Mouse (Mus musculus): Measurements from ENCODE around the gene Isg20. TPM values are rescaled to one million over a fixed set of nuclear protein-coding genes. Genes with fewer than 3 reads are reported as not detected.

Gene Isg20
- polyA plus RNA-seq (2012): 26.9 and 29.5 TPM in 2 replicates

DNA sequence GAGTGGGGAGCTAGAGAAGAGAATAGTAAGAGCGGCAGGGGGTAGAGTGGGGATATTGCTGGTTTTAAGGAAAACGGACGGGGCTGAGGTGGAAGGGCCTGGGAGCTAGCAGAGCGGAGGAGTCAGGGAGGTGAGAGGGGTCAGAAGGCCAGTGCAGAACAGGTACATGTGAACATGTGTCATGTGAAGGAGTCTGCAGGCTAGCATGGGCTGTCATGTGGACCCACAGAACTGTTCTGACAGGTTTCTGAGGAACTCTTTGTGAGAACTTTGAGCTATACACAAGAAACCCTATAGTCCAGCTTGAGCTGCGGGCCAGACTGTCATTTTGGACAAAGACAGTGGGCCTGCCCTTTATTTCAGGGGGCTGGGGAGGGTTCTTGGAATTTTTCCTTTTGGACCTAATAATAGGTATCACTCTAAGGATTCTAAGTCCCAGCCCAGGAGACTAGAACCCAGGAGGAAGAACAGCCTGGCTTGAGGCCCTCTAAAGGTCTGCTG lies at the start of gene Isg20:
Gene Isg20, plus strand, starts transcription at position 451 of the 501 bp plus-strand sequence.
- H3K36me3 ChIP-seq (ENCODE audit: control insufficient read depth): peaks cover 59% of the 10 kb centered on the region
- TF ChIP-seq TAL1 (IDR thresholded peaks at IDR 0.05; ENCODE audit: low read length) (no peak), GATA1 (IDR thresholded peaks at IDR 0.05; ENCODE audit: low read length) (no peak)
- H3K27me3 ChIP-seq (ENCODE audit: control insufficient read depth): no peaks in the 10 kb centered on the region
- H3K9me3 ChIP-seq (ENCODE audit: control insufficient read depth, low read length): no peaks in the 10 kb centered on the region
- H3K4me1 ChIP-seq (ENCODE audit: control insufficient read depth): peaks cover 68% of the 10 kb centered on the region
- H3K4me3 ChIP-seq (replicated peaks): peak within 1 kb of the TSS; percentile 64

DNA sequence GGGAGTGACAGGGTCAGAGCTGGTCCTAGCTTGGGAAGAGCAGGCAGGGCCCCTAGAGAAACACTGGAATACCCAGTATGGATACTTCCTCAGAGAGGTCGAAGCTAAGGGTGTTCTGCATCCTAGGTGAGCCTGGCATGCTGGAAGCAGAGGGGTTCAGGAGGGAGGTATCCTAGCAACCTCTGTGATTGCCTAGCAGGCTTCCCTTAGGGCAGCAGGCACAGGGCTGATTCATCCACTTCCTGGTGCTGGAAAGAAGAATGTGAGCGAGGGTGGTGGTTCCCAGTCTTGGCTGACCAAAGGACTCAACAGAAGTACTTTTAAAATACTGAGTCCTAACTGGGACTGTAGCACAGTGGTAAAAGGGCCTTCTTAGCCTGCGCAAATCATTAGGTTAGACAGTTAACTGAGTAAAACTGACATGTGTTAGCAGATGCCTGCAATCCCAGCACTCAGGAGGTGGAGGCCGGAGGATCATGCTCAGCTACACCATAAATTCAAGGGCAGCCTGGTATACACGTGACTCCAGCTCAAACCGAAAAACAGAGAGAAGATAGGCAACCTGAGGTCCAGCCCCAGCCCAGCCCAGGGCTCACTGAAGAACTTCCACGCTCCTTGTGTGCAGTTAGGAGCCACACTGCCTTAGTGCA lies 49.3 kb upstream of the Isg20 start:
- Histone ChIP-seq H3K4me3 (replicated peaks) (no peak overlapping the region), H3K9me3 (ENCODE audit: control insufficient read depth, low read length) (no peaks in the 10 kb centered on the region), H3K4me1 (ENCODE audit: control insufficient read depth) (peaks cover 3% of the 10 kb centered on the region), H3K27me3 (ENCODE audit: control insufficient read depth) (no peaks in the 10 kb centered on the region), H3K36me3 (ENCODE audit: control insufficient read depth) (no peaks in the 10 kb centered on the region)
- TF ChIP-seq GATA1 (IDR thresholded peaks at IDR 0.05; ENCODE audit: low read length) (no peak), TAL1 (IDR thresholded peaks at IDR 0.05; ENCODE audit: low read length) (no peak)

DNA sequence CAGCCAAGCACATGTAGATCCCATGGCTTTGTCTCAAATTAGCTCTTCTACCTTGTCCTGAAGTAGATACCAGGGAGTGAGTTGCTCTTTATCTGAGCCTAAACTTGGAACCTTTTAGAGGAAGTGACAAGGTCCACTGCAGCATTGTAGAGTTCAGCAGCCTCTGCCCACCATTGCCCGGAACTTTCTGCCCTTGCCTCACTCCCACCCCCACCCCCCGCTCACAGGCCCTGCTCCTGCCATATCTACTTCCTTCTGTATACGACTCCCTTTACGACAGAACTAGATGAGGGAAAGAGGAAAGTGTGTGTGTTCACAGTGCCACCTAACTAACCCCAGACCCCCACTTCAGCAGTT lies 48.8 kb upstream of the Isg20 start:
- no peak for TF ChIP-seq GATA1 (IDR thresholded peaks at IDR 0.05; ENCODE audit: low read length)
- TF ChIP-seq TAL1 (IDR thresholded peaks at IDR 0.05; ENCODE audit: low read length): no peak
- Histone ChIP-seq H3K36me3 (ENCODE audit: control insufficient read depth) (no peaks in the 10 kb centered on the region), H3K9me3 (ENCODE audit: control insufficient read depth, low read length) (no peaks in the 10 kb centered on the region), H3K4me1 (ENCODE audit: control insufficient read depth) (peaks cover 3% of the 10 kb centered on the region), H3K27me3 (ENCODE audit: control insufficient read depth) (no peaks in the 10 kb centered on the region), H3K4me3 (replicated peaks) (no peak overlapping the region)

DNA sequence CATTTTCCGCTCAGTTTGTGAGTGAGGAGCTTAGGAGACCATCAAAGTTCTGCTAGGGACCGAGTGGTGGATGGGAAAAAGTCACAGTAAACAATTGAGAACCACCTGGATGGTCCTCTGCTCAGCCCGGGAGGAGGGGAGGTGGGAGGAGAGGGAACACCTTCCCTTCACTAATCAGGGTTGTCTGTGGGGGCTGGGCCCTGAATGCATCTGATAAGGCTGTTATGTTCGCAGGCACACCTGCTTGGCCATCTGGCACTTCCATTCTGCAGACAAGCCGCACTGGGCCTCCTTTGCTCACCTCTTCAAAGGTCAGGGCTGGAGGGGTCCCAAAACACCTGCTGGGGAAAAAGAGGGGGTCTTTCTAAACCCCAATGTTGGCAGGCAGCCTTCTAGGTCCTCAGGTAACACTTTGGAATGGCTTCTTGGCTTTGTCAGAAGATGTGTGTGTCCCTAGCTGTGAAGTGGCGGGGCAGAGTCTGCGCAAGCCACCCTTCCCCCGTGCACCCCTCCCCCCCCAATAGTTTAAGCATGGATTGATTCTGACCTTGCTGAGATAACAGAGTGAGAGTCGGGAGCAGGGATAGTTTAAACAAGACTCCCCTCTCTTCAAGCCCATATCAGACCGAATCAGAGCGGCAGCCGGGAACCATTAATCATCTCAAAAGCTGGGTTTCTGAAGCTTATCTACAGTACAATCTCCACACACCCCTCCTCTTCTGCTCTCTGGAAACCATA lies 47.8 kb upstream of the Isg20 start:
- no peaks in the 10 kb centered on the region for H3K36me3 ChIP-seq (ENCODE audit: control insufficient read depth)
- TF ChIP-seq GATA1 (IDR thresholded peaks at IDR 0.05; ENCODE audit: low read length) (no peak), TAL1 (IDR thresholded peaks at IDR 0.05; ENCODE audit: low read length) (no peak)
- no peak overlapping the region for H3K4me3 ChIP-seq (replicated peaks)
- H3K9me3 ChIP-seq (ENCODE audit: control insufficient read depth, low read length): no peaks in the 10 kb centered on the region
- H3K4me1 ChIP-seq (ENCODE audit: control insufficient read depth): peaks cover 3% of the 10 kb centered on the region
- H3K27me3 ChIP-seq (ENCODE audit: control insufficient read depth): no peaks in the 10 kb centered on the region

DNA sequence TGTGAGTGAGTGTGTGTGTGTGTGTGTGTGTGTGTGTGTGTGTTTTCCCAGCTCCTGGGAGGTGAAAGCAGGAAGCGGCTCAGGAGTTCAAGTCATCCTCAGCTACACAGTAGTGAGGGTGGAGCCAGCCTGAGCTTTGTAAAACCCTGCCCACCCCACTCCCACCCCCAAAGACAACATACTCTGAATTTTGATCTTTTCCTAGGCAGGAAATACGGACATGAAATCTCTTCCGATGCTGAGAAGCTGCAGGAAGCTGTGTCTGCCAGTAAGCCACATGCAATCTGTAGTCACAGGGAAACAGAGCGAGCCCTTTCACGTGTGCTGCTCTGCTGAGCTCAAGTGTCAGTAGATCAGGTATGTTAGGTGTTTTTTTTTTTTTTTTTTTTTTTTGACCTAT lies 44.5 kb upstream of the Isg20 start:
- H3K9me3 ChIP-seq (ENCODE audit: control insufficient read depth, low read length): no peaks in the 10 kb centered on the region
- no peaks in the 10 kb centered on the region for H3K27me3 ChIP-seq (ENCODE audit: control insufficient read depth)
- H3K4me1 ChIP-seq (ENCODE audit: control insufficient read depth): peaks cover 3% of the 10 kb centered on the region
- H3K4me3 ChIP-seq (replicated peaks): no peak overlapping the region
- no peaks in the 10 kb centered on the region for H3K36me3 ChIP-seq (ENCODE audit: control insufficient read depth)
- TF ChIP-seq GATA1 (IDR thresholded peaks at IDR 0.05; ENCODE audit: low read length): no peak
- no peak for TF ChIP-seq TAL1 (IDR thresholded peaks at IDR 0.05; ENCODE audit: low read length)

DNA sequence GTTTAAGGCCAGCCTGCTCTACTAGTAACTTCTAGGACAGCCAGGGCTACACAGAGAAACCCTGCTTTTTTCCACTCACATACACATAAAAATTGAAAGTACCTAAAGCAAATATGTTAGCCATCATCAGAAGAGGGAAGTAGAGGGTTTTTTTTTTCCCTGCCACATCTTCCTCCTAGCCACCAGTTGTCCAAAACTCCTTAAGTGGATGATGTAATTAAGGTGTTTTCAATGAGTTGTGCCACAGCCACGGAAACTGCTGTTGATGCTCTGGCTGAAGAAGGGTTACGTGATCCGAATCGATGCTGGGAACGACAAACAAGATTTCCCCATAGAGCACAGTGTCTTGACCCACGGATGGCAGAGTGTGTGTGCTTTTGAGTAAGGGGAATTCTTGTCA lies 40.9 kb upstream of the Isg20 start:
- peaks cover 2% of the 10 kb centered on the region; the same call in 1 of the 2 replicates for H3K27me3 ChIP-seq (ENCODE audit: control insufficient read depth)
- TF ChIP-seq GATA1 (IDR thresholded peaks at IDR 0.05; ENCODE audit: low read length): no peak
- H3K36me3 ChIP-seq (ENCODE audit: control insufficient read depth): no peaks in the 10 kb centered on the region
- no peak overlapping the region for H3K4me3 ChIP-seq (replicated peaks)
- H3K4me1 ChIP-seq (ENCODE audit: control insufficient read depth): no peaks in the 10 kb centered on the region
- H3K9me3 ChIP-seq (ENCODE audit: control insufficient read depth, low read length): no peaks in the 10 kb centered on the region

DNA sequence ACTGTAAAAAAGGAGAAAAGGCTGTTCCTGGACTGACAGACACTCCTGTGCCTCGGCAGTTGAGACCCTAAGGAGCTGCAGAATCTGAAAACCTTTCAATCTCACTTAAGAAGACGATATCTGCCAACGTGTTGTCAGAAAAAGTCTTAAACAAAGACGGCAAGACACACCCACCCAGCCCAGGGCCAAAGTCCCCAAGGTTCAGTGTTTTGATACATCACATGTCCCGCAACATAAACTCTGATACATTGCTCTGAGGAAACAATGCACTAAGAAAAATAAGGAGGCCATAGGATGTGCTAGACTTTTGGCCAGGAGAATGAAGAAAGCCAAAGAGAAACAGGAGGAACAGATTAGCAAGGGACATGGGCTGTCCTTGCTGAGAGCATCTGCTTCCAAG lies 40.4 kb upstream of the Isg20 start:
- H3K9me3 ChIP-seq (ENCODE audit: control insufficient read depth, low read length): no peaks in the 10 kb centered on the region
- H3K4me1 ChIP-seq (ENCODE audit: control insufficient read depth): no peaks in the 10 kb centered on the region
- peaks cover 2% of the 10 kb centered on the region; the same call in 1 of the 2 replicates for H3K27me3 ChIP-seq (ENCODE audit: control insufficient read depth)
- H3K36me3 ChIP-seq (ENCODE audit: control insufficient read depth): no peaks in the 10 kb centered on the region
- H3K4me3 ChIP-seq (replicated peaks): no peak overlapping the region
- no peak for TF ChIP-seq TAL1 (IDR thresholded peaks at IDR 0.05; ENCODE audit: low read length)

DNA sequence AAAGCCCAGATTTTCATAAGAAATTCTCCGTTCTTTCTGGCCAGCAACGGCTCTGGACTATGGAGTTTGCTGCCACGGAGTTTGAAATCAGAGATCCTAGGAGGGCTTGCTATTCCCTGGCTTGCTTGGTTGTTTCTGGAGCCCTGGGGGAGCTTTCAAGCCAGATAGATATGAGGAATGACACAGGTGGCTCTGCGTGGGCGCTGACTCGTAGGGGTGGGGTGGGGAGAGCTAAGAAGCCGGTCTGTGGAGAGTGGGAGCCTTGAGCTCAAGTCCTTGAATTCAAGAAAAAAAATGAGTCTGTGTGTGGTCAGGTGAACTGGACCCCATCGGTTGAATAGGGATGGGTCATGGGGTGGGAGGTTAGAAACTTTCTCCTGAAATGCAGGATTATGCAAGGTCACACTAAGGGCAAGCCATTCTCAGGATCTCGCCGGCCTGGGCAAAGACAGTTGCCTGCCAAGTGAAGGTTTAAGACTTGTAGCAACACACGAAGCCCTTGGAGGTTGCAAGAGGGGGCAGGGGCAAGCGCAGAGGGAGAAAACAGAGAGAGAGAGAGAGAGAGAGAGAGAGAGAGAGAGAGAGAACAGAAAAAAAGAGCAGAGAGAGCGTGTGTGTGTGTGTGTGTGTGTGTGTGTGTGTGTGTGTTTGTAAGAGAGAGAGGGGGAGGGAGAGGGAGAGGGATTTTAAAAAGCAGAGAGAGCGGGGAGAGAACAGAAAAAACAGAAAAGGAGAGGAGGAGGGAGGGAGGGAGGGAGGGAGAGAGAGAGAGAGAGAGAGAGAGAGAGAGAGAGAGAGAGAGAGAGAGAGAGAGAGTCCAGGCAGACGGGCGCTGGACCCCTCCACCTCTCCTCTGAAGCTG lies 31.4 kb upstream of the Isg20 start:
- H3K27me3 ChIP-seq (ENCODE audit: control insufficient read depth): peaks cover 83% of the 10 kb centered on the region

DNA sequence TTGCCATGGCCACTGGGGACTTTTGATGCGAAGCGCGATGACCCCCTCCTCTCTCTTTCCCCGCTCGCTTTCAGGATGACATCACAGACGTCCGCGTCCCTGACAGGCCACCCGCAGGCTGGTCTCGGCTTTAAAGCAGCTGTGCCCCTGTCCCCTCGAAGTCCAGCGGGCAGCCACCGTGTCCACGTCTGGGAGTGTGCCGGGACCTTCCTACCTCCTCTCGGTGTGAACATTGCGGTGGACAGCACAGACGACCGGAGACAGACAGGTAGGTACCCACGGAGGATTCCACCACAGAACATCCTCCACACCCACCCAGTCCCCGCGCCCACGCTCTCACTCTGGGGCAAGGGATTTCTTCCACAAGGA lies 30.8 kb upstream of the Isg20 start:
- H3K9me3 ChIP-seq (ENCODE audit: control insufficient read depth, low read length): peaks cover 5% of the 10 kb centered on the region; the same call in 1 of the 2 replicates
- no peaks in the 10 kb centered on the region for H3K4me1 ChIP-seq (ENCODE audit: control insufficient read depth)
- peaks cover 86% of the 10 kb centered on the region for H3K27me3 ChIP-seq (ENCODE audit: control insufficient read depth)
- TF ChIP-seq TAL1 (IDR thresholded peaks at IDR 0.05; ENCODE audit: low read length) (no peak), GATA1 (IDR thresholded peaks at IDR 0.05; ENCODE audit: low read length) (no peak)
- no peaks in the 10 kb centered on the region for H3K36me3 ChIP-seq (ENCODE audit: control insufficient read depth)
- H3K4me3 ChIP-seq (replicated peaks): no peak overlapping the region

More for the DNA sequence above, 31.4 kb upstream of the Isg20 start:
- no peaks in the 10 kb centered on the region for H3K36me3 ChIP-seq (ENCODE audit: control insufficient read depth)
- peaks cover 5% of the 10 kb centered on the region; the same call in 1 of the 2 replicates for H3K9me3 ChIP-seq (ENCODE audit: control insufficient read depth, low read length)
- H3K4me1 ChIP-seq (ENCODE audit: control insufficient read depth): no peaks in the 10 kb centered on the region
- no peak for TF ChIP-seq TAL1 (IDR thresholded peaks at IDR 0.05; ENCODE audit: low read length)
- TF ChIP-seq GATA1 (IDR thresholded peaks at IDR 0.05; ENCODE audit: low read length): no peak
- no peak overlapping the region for H3K4me3 ChIP-seq (replicated peaks)
